Mouse (Mus musculus): ENCODE data around the gene Sardh.

GRCm38 (mm10) chr2:27200586-27200985, 47.6 kb downstream of the Sardh start:
- no peak for TF ChIP-seq CTCF (IDR thresholded peaks at IDR 0.05)
- TF ChIP-seq EP300 (IDR thresholded peaks at IDR 0.05) = no peak

All from lung, postnatal 0 days (tissue).